Mouse (Mus musculus) ES-Bruce4 (cell line): Measurements from ENCODE around the gene Serpina3c.

ENCODE experiments used
- CTCF ChIP-seq: IDR thresholded peaks from one replicate; pipeline ENCODE4 v1.8.1; 2011; ENCODE audit warnings: low read depth, low read length
- EP300 ChIP-seq: IDR thresholded peaks from 2 replicates; pipeline ENCODE4 v1.6.1; 2011; ENCODE audit warnings: low read depth, low read length; ENCODE audit not compliant: insufficient read depth
- POLR2A ChIP-seq: IDR thresholded peaks from one replicate; pipeline ENCODE4 v1.8.1; 2011; ENCODE audit warnings: low read length; ENCODE audit not compliant: insufficient read depth

- TF ChIP-seq CTCF (no peak), EP300 (no peak), POLR2A (no peak)
These were observed 30.6 kb downstream of the Serpina3c start for GRCm38 (mm10) chr12:104123097-104123496.
